Mouse (Mus musculus) embryo, embryonic 11 days (tissue): ENCODE measurements around the gene Il17ra.

Experiments used
- DNase-seq: peaks from one replicate; pipeline ENCODE4 v3.0.0-alpha.2; 2015

Il17ra gene

DNA sequence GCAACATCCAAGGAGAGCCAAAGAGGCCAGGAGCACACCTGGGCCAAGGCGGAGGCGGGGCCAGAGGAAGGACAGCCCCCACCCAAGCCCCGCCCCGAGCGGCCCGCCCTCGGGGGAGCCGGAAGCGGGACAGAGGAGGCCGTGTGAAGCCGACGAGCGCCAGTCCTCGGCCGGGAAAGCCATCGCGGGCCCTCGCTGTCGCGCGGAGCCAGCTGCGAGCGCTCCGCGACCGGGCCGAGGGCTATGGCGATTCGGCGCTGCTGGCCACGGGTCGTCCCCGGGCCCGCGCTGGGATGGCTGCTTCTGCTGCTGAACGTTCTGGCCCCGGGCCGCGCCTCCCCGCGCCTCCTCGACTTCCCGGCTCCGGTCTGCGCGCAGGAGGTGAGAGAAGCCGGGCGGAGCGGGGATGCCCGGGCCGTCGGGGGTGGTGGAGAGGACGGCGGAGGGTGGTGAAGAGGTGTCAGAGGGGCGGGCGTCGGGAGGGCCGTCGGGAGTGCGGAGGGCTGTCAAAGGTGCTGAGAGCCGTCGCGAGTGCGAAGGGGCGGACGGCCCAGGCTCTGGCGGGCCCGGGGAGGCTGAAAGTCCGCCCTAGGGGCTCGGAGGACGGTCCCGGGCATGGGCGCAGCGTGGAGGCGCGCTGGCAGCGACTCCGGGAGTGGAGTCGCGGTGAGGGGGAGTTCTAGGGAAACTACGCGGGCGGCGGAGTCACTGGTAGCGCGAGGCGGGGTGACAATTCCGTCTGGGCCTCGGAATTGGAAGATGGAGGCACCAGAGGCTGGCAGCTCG is at the start of gene Il17ra:
Gene Il17ra (plus strand): TSS at position 162 of the 786 bp plus-strand sequence.
- DNase-seq = peak; percentile 82

GRCm38 (mm10) chr6:120438161-120438560 is 24.9 kb upstream of the Il17ra start:
- DNase-seq = no peak

DNA sequence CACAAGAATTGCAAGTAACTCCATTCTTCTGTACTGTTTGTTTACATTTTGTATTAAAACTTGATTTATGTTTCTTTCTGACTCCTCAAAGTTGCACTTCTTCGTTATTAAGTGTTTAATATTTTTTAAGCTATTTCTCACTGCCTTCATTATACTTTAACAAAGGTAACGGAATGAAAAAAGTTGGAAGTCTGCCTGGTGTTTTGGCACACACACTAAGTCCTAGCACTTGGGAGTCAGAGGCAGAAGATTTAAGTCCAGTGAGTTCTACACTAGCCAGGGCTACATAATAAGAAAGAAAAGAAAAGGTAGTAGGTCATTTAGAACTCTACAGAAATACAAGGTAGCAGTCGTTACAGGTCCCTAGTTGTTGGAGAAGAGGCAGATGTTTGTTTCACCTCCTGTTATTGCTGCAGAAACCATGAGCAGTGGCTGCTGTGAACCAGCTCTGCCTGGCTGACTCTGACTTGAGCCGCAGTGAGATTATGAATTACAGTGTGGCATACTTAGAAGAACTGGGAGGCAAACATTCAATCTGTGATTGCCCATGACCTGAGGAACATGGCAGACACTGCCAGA is 20.8 kb upstream of the Il17ra start:
- no peak for DNase-seq

DNA sequence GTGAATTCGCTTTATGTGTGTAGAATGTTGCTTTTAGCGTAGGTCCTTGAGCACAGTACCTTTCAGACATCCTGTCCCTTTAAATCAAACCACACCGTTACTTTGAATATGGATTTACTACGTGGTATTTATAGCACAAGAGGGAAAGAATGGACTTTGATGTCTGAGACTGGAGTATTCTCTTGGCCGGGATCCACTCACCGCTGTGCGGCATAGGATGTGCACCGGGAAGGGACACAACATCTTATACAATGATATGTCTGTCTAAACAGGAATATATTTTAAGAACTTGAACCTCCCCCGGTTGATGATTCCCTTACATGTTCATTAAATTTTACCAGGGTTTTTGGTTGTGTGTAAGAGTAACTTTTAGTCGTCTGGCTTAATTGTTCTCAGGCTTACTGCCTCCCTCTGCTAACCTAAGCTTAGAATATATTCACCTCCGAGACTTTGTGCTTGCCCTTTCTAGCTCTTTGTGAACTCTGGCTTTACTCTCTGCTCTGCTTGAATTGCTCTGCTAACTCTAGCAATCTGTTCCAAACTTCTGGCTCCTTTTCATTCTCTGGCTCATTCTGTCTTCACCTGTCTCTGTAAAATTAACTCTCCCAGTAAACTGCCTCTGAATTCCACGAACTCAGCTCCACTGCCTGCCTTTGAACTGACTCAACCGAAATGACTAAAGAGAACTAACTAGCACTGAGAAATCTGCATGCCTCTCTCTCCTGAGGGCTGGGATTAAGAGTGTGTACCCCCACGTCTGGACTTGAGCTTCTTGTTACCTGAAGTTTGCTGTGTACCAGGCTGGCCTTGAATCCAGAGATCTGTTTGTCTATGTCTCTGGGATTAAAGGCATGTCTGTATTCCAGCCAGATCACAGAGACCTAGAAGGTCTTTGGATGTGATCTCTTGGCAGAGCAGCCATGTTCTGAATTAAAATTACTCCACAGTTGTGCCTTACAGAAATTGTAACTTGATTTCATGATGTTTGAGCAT is 19.4 kb upstream of the Il17ra start:
- DNase-seq = no peak

- no peak for DNase-seq
Observed at GRCm38 (mm10) chr6:120450208-120450607, 12.8 kb upstream of the Il17ra start.

GRCm38 (mm10) chr6:120452384-120453102 is 10.5 kb upstream of the Il17ra start:
- no peak for DNase-seq

- DNase-seq = no peak
Observed at GRCm38 (mm10) chr6:120453103-120453445, 10.0 kb upstream of the Il17ra start.

GRCm38 (mm10) chr6:120453556-120453955 is 9.5 kb upstream of the Il17ra start:
- no peak for DNase-seq

DNA sequence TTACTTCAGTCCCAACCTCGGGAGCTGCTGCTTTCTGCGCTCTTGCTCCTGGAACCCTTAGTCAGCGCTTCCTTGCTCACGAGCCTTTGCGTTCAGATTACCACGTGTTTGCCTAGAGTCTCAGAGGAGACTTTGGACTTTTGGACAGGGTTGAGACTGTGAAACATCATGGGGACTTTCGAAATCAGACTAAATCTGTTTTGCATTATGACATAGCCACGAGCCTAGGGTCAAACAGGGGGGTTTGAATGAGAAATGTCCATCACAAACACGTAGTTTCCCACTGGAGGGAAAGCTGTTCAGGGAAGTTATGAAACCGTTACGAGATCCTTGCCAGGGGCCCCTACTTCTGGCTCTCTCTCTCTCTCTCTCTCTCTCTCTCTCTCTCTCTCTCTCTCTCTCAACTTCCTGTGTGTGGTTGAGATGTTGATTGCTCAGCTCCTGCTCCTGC is 8.4 kb upstream of the Il17ra start:
- no peak for DNase-seq

- DNase-seq = no peak
Observed at GRCm38 (mm10) chr6:120457074-120457473, 6.0 kb upstream of the Il17ra start.

DNA sequence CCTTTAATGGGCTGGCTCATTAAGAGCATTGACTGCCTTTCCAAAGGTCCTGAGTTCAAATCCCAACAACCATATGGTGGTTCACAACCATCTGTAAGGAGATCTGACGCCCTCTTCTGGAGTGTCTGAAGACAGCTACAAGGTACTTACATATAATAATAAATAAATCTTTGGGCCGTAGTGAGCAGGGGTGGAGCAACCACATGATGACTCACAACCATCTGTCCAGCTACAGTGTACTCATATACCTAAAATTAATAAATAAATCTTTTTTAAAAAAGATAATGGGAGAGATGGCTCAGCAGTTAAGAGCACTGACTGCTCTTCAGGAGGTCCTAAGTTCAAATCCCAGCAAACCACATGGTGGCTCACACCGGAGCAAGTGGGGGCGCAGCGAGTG is 5.3 kb upstream of the Il17ra start:
- no peak for DNase-seq

- no peak for DNase-seq
Observed at GRCm38 (mm10) chr6:120461217-120461616, 1.8 kb upstream of the Il17ra start.

- no peak for DNase-seq
Observed at GRCm38 (mm10) chr6:120462251-120462650, 796 bp upstream of the Il17ra start.

DNA sequence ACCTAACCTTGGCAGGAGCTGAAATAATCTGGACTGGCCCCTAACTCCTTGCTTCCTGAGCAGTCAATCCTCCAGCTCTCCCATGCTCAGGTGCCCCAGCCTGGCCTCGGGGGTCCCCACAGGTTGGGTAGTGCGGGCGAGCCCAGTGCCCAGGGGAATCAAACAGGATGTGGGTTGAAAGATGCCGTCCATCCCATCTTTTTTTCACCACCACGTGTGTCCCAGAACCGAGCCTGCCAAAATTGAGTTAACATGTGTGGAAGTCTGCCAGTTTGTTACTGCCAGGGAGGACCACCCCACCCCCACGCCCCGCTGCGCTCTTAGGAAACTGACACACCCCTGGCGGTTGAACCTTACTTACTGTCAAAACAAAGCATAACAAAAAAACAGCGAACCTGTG is 837 bp downstream of the Il17ra start:
- peak; percentile 44 for DNase-seq

- no peak for DNase-seq
Observed at GRCm38 (mm10) chr6:120464406-120464939, 1.4 kb downstream of the Il17ra start.

DNA sequence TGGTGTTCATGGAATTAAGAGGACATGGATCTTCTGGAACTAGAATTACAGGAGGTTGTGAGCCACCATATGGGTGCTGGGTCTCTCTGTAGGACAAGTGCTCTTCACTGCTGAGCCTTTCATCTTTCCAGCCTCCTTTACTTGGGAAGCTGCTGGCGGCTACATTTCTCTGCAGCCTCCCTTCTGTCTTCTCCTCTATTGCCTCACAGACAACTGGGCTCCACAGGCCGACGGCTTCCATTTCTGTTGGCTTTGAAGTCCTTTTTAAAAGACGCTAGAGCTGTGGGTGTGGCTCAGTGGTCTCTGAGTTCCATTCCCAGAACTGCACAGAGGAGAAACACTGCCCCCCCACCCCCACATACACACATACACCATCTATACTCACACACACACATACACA is 2.3 kb downstream of the Il17ra start:
- DNase-seq = no peak

- DNase-seq = no peak
Observed at GRCm38 (mm10) chr6:120466609-120467329, 3.7 kb downstream of the Il17ra start.

DNA sequence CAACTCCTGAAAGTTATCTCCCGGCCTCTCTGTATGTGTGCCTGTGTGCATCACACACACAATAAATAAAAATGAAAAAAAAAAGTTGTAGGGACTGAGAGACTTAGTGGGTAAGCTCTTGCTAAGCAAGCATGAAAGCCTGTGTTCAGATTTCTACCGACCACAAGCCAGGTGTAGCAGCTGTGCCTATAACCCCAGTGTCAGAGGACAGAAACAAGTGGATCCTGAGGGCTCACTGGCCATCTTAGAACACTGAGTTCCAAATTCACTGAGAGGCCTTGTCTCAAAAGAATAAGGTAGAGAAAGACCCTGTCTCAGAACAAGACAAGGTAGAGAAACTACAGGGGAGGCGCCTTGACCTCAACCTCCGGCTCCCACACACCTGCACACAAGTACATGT is 5.2 kb downstream of the Il17ra start:
- DNase-seq = no peak

DNA sequence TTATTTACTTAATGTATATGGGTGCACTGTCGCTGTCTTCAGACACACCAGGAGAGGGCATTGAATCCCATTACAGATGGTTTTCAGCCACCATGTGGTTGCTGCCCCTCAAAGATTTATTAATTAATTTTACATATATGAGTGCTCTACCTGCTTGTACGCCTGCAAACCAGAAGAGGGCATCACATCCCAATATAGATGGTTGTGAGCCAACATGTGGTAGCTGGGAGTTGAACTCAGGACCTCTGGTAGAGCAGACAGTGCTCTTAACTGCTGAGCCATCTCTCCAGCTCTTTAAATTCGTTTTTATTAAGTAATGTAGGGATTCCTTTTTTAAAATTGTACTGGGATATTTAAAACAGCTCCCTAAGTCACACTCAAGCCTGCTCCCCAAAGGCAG is 6.2 kb downstream of the Il17ra start:
- DNase-seq = no peak

- DNase-seq = no peak
Observed at GRCm38 (mm10) chr6:120469770-120470169, 6.7 kb downstream of the Il17ra start.

GRCm38 (mm10) chr6:120470666-120471065 is 7.6 kb downstream of the Il17ra start:
- DNase-seq = no peak

GRCm38 (mm10) chr6:120471991-120472441 is 9.0 kb downstream of the Il17ra start:
- DNase-seq = peak; percentile 41
